Mouse (Mus musculus): ENCODE results near the gene Fam167b.

- TF ChIP-seq ZNF384 (IDR thresholded peaks at IDR 0.05; ENCODE audit: low read depth, low read length) (no peak), CHD2 (IDR thresholded peaks at IDR 0.05; ENCODE audit: low read depth, low read length) (no peak), MAFK (IDR thresholded peaks at IDR 0.05; ENCODE audit: insufficient read depth, low read depth, low read length) (no peak), HCFC1 (IDR thresholded peaks at IDR 0.05; ENCODE audit: borderline replicate concordance, insufficient read depth, low read length) (no peak)
These were observed 35.7 kb upstream of the Fam167b start, which contains the start of gene Dcdc2b for GRCm38 (mm10) chr4:129614093-129614492.

Data from ES-E14 (cell line).